Mouse (Mus musculus) E14TG2a.4 (cell line): ENCODE measurements around the gene Ppara.

Source experiments
- CTCF ChIP-seq: conservative IDR thresholded peaks from 2 replicates; pipeline ENCODE4 v1.5.1; 2014; ENCODE audit warnings: low read length
- NANOG ChIP-seq: IDR thresholded peaks from 2 replicates; pipeline ENCODE4 v1.6.1; 2014; ENCODE audit warnings: borderline replicate concordance, low read length, mixed read lengths

DNA sequence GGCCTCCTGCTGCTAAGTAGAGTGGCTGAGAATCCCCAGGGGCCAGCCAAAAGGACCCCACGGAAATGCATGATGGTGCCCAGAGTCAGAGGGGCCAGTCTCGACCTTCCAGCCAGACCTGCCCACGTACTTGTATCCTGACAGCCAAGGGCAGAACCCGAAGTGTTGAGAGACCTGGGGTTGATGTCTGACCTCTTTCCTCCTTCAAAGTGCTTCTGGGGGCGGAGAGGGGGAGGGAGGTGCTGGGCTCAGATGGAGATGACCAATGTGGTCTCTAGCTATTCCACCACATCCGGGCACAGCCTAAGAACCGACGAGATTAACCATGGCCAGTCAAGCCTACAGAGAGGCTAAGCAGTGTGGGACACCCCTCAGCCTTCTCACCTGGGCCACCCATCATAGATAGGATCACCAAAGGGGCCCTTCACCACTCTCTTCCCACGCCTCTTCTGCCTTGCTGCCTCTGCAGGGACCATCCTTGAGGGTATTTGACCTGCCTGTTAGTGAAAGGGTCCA is 29.7 kb upstream of the Ppara start:
- TF ChIP-seq CTCF (no peak), NANOG (no peak)
